Mouse (Mus musculus) cortical plate, adult 2 months (tissue): ENCODE measurements around the gene Fsd1.

ENCODE experiments used
- CTCF ChIP-seq: fragments of 200-500 bp; IDR thresholded peaks from 2 replicates; pipeline ENCODE4 v1.5.1; 2011; ENCODE audit warnings: mild to moderate bottlenecking, control low read depth, low read length; ENCODE audit not compliant: insufficient read depth; ENCODE audit errors: extremely low read depth
- POLR2A ChIP-seq: fragments of 200-500 bp; IDR thresholded peaks from 2 replicates; pipeline ENCODE4 v1.6.1; 2011; ENCODE audit warnings: mild to moderate bottlenecking, low read length, control low read depth; ENCODE audit not compliant: insufficient read depth; ENCODE audit errors: extremely low read depth

- no peak for TF ChIP-seq CTCF
- no peak for TF ChIP-seq POLR2A
These were observed 16.7 kb downstream of the Fsd1 start for GRCm38 (mm10) chr17:56003000-56003399.
